Mouse (Mus musculus) limb, embryonic 15.5 days (tissue): Measurements from ENCODE around the gene Nxf3. TPM values are rescaled to one million over a fixed set of nuclear protein-coding genes. Genes with fewer than 3 reads are reported as not detected.
"Not testable (repeated sequence)": the region's sequence is repeated elsewhere in the genome, so short reads cannot be mapped to it uniquely, and the experiment has no call there.

Experiments used
- ATAC-seq: fragments of 200-750 bp; cut with Nextera tagmentation; 2 replicates; pipeline ENCODE4 v1.8.0; 2017; ENCODE audit warnings: low read depth, moderate TSS enrichment; ENCODE audit not compliant: insufficient number of reproducible peaks, low FRiP score, low TSS enrichment
- H3K27ac ChIP-seq: fragments of 300-500 bp; sonication (generic); 2 replicates; pipeline ENCODE4 v1.5.1; 2015; ENCODE audit warnings: moderate library complexity, mild to moderate bottlenecking, inconsistent platforms
- H3K27me3 ChIP-seq: fragments of 300-500 bp; sonication (generic); 2 replicates; pipeline ENCODE4 v1.6.1; 2015; ENCODE audit warnings: inconsistent platforms
- H3K36me3 ChIP-seq: fragments of 300-500 bp; sonication (generic); 2 replicates; pipeline ENCODE4 v1.6.1; 2015; ENCODE audit warnings: inconsistent platforms
- H3K4me1 ChIP-seq: fragments of 300-500 bp; sonication (generic); 2 replicates; pipeline ENCODE4 v1.6.1; 2015; ENCODE audit warnings: inconsistent platforms
- H3K4me2 ChIP-seq: fragments of 300-500 bp; sonication (generic); 2 replicates; pipeline ENCODE4 v1.6.1; 2015; ENCODE audit warnings: mild to moderate bottlenecking, inconsistent platforms
- H3K4me3 ChIP-seq: fragments of 300-500 bp; sonication (generic); 2 replicates; pipeline ENCODE4 v1.5.1; 2015; ENCODE audit warnings: mild to moderate bottlenecking, inconsistent platforms
- H3K9ac ChIP-seq: fragments of 300-500 bp; sonication (generic); 2 replicates; pipeline ENCODE4 v1.6.1; 2015; ENCODE audit warnings: inconsistent platforms
- H3K9me3 ChIP-seq: fragments of 300-500 bp; sonication (generic); 2 replicates; pipeline ENCODE4 v1.6.1; 2016; ENCODE audit warnings: inconsistent platforms
- WGBS: fragments of 180-500 bp; shearing (Covaris S2); methylation state at CpG from one replicate; pipeline ENCODE4 v1.1.7; 2015; 5-methylcytosine and 5-hydroxymethylcytosine counted together
- polyA plus RNA-seq: library from polyadenylated mRNA; unstranded; fragments of >200 nt; fragmentation: Nextera tagmentation; extraction: Ambion mirVana; gene quantifications from 2 replicates; pipeline ENCODE4 v1.2.1, GENCODE M21; 2015

The Nxf3 gene
- polyA plus RNA-seq, result not detected in 2 replicates

- no peak within 1 kb of the TSS for H3K4me3 ChIP-seq
- WGBS, result 80% methylated on average over 9 of the region's 9 CpGs
- H3K4me1 ChIP-seq, result no peaks in the 10 kb centered on the region
- H3K9me3 ChIP-seq, result no peaks in the 10 kb centered on the region
- H3K36me3 ChIP-seq, result no peaks in the 10 kb centered on the region
- no peak within 1 kb of the TSS for H3K4me2 ChIP-seq
- no peak for ATAC-seq
- H3K9ac ChIP-seq, result no peak within 1 kb of the TSS
- H3K27ac ChIP-seq, result no peak within 1 kb of the TSS
- H3K27me3 ChIP-seq, result no peaks in the 10 kb centered on the region; the same call in 1 of the 2 replicates
These were observed at the start of gene Nxf3 for GRCm38 (mm10) chrX:136085155-136085554. Nxf3 (minus strand) TSS chrX:136085255.

DNA sequence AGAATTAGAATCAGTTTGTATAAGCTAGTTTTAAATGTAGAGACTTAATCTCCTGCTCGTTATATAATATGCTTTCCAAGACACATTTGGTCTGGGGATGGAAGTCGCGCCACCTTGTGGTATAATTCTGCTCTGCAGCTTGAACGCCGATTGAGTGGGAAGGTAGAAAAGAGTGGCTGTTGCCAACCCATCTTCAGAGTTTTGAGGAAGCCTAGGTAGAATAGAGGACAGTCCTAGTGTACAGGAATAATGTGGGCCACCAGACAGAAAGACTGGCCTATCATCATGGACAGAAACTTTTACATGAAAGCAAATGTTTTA lies 42.6 kb upstream of the Nxf3 start:
- Histone ChIP-seq H3K27me3 (no peaks in the 10 kb centered on the region), H3K27ac (no peak overlapping the region), H3K4me3 (no peak overlapping the region), H3K9ac (no peak overlapping the region), H3K4me1 (no peaks in the 10 kb centered on the region), H3K36me3 (no peaks in the 10 kb centered on the region), H3K4me2 (no peak overlapping the region), H3K9me3 (no peaks in the 10 kb centered on the region)
- no peak for ATAC-seq
- 16% methylated on average over 5 of the region's 5 CpGs for WGBS

DNA sequence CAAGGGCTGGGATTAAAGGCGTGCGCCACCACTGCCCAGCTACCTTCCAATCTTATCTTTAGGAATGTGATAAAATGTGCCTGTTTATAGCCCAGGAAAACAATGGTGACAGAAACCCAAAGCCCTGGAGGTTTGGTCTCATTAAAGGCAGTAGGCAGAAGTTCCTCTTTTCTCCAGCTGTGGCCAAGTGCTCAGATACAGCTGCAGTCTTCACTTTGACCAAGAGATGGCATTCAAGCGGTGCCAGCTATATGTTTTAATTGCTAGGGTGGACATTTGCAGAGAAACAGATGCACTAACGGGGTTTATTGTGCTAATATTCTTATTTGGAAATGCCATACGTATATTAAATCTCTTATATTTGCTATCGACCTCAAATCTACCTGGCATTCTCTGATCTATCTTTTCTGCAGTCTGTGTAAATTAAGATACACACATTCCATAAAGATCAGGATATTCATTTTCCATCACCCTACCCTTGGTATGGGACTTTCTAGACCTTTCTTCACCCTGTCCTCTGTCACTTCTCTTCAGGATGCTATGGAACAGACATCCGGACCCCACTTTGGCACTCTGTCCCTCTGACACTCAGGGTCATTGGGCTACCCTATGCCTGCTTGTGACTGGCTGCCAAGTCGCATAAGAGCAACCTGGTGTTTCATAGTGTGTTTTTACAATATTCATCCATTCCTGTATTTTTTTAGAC lies 42.1 kb upstream of the Nxf3 start:
- Histone ChIP-seq H3K27ac (no peak overlapping the region), H3K9ac (no peak overlapping the region), H3K4me1 (no peaks in the 10 kb centered on the region), H3K36me3 (no peaks in the 10 kb centered on the region), H3K4me3 (no peak overlapping the region), H3K4me2 (no peak overlapping the region), H3K27me3 (no peaks in the 10 kb centered on the region), H3K9me3 (no peaks in the 10 kb centered on the region)
- no peak for ATAC-seq
- 59% methylated on average over 8 of the region's 8 CpGs for WGBS

GRCm38 (mm10) chrX:136115419-136115961 lies 30.4 kb upstream of the Nxf3 start:
- H3K4me3 ChIP-seq, result peak overlapping the region; percentile 42
- no peaks in the 10 kb centered on the region for H3K36me3 ChIP-seq
- no peaks in the 10 kb centered on the region for H3K9me3 ChIP-seq
- 19% methylated on average over 23 of the region's 23 CpGs for WGBS
- H3K9ac ChIP-seq, result 0 out of 2 replicates have a peak overlapping the region, but pooled peaks have one; percentile 23
- H3K4me2 ChIP-seq, result peak overlapping the region; percentile 50
- ATAC-seq, result peak; percentile 90
- H3K27ac ChIP-seq, result peak overlapping the region; percentile 63
- no peaks in the 10 kb centered on the region for H3K4me1 ChIP-seq
- H3K27me3 ChIP-seq, result peaks cover 16% of the 10 kb centered on the region

GRCm38 (mm10) chrX:136115015-136115414 lies 30.0 kb upstream of the Nxf3 start:
- no peaks in the 10 kb centered on the region for H3K9me3 ChIP-seq
- WGBS, result 42% methylated on average over 4 of the region's 4 CpGs

DNA sequence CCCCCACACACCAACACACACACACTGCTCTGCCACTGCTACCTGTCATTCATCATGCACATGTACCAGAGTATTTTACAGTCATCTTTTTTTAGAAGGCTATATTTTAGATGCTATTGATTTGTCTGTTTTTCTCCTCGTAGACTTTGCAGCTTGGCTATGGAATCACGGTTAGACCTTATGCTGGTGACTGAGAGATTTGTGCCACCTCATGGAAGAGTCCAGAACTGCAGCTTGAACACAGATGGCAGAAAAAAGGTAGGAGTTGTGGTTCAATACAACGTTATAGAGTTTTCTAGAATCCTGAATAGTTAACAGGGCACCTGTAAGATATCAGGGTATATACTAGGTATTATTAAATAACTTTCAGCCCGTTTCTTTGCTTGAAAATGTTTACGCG lies 22.9 kb upstream of the Nxf3 start:
- Histone ChIP-seq H3K27ac (no peak overlapping the region), H3K9me3 (no peaks in the 10 kb centered on the region), H3K4me1 (no peaks in the 10 kb centered on the region), H3K27me3 (0 out of 2 replicates have a peak, but pooled peaks cover 14% of the 10 kb centered on the region), H3K9ac (no peak overlapping the region), H3K36me3 (no peaks in the 10 kb centered on the region), H3K4me3 (no peak overlapping the region), H3K4me2 (no peak overlapping the region)
- WGBS, result 38% methylated on average over 6 of the region's 6 CpGs
- no peak for ATAC-seq

More at GRCm38 (mm10) chrX:136115015-136115414, 30.0 kb upstream of the Nxf3 start:
- Histone ChIP-seq H3K4me2 (peak overlapping the region; percentile 50; the same call in 1 of the 2 replicates), H3K4me3 (peak overlapping the region; percentile 42; the same call in 1 of the 2 replicates), H3K9ac (no peak overlapping the region), H3K27ac (no peak overlapping the region), H3K27me3 (peaks cover 16% of the 10 kb centered on the region), H3K4me1 (no peaks in the 10 kb centered on the region), H3K36me3 (no peaks in the 10 kb centered on the region)
- ATAC-seq, result no peak

- H3K9ac ChIP-seq, result no peak overlapping the region
- ATAC-seq, result no peak
- 73% methylated on average over 3 of the region's 3 CpGs for WGBS
These were observed 19.7 kb upstream of the Nxf3 start for GRCm38 (mm10) chrX:136104724-136105088.

GRCm38 (mm10) chrX:136104046-136104723 lies 19.1 kb upstream of the Nxf3 start:
- Histone ChIP-seq H3K27me3 (0 out of 2 replicates have a peak, but pooled peaks cover 3% of the 10 kb centered on the region), H3K9ac (no peak overlapping the region), H3K4me3 (no peak overlapping the region), H3K4me1 (no peaks in the 10 kb centered on the region), H3K36me3 (no peaks in the 10 kb centered on the region), H3K27ac (no peak overlapping the region), H3K4me2 (no peak overlapping the region), H3K9me3 (no peaks in the 10 kb centered on the region)
- 65% methylated on average over 4 of the region's 4 CpGs for WGBS
- ATAC-seq, result no peak

More at GRCm38 (mm10) chrX:136104724-136105088, 19.7 kb upstream of the Nxf3 start:
- no peak overlapping the region for H3K27ac ChIP-seq
- H3K27me3 ChIP-seq, result 0 out of 2 replicates have a peak, but pooled peaks cover 7% of the 10 kb centered on the region
- no peaks in the 10 kb centered on the region for H3K4me1 ChIP-seq
- H3K4me3 ChIP-seq, result no peak overlapping the region
- H3K36me3 ChIP-seq, result no peaks in the 10 kb centered on the region
- no peak overlapping the region for H3K4me2 ChIP-seq
- no peaks in the 10 kb centered on the region for H3K9me3 ChIP-seq

- no peaks in the 10 kb centered on the region for H3K36me3 ChIP-seq
- no peaks in the 10 kb centered on the region; the same call in 1 of the 2 replicates for H3K27me3 ChIP-seq
- H3K9me3 ChIP-seq, result no peaks in the 10 kb centered on the region
- H3K9ac ChIP-seq, result no peak overlapping the region
- no peak overlapping the region for H3K27ac ChIP-seq
- WGBS, result 47% methylated on average over 2 of the region's 2 CpGs
- no peaks in the 10 kb centered on the region for H3K4me1 ChIP-seq
- H3K4me2 ChIP-seq, result no peak overlapping the region
- H3K4me3 ChIP-seq, result no peak overlapping the region
- no peak for ATAC-seq
These were observed 9.4 kb upstream of the Nxf3 start for GRCm38 (mm10) chrX:136094421-136094820.

- no peaks in the 10 kb centered on the region; the same call in 1 of the 2 replicates for H3K27me3 ChIP-seq
- H3K4me1 ChIP-seq, result no peaks in the 10 kb centered on the region
- H3K4me3 ChIP-seq, result no peak overlapping the region
- no peak overlapping the region for H3K27ac ChIP-seq
- no peak for ATAC-seq
- no peaks in the 10 kb centered on the region for H3K36me3 ChIP-seq
- no peak overlapping the region for H3K4me2 ChIP-seq
- no peak overlapping the region for H3K9ac ChIP-seq
- no peaks in the 10 kb centered on the region for H3K9me3 ChIP-seq
- 40% methylated on average over 2 of the region's 2 CpGs for WGBS
These were observed 7.6 kb upstream of the Nxf3 start for GRCm38 (mm10) chrX:136092497-136093279.

DNA sequence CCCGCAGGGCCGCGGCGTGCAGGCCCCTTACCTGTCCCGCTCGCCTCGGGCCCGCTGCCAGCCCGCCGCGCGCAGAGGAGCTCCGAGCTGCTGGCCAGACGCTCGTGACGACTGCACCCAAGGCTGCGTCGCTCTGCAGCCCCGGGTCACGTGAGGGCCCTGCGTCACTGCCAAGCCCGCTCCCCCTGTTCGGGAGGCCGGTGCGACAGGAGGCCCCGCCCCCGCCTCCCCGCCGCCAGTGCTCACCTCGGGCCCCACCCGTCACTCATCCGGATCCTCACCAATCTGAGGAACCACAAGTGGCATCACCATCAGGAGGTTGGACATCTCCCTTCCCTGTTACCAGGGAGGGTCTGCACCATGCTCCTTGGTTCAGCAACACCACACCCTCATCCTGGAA lies 17.0 kb downstream of the Nxf3 start, which contains the start of gene Bex2:
TSS of gene Bex2 (minus strand) at position 217 of the 400 bp plus-strand sequence.
- H3K9ac ChIP-seq, H3K27me3 ChIP-seq, H3K36me3 ChIP-seq, H3K4me1 ChIP-seq, H3K27ac ChIP-seq, H3K9me3 ChIP-seq: not testable (repeated sequence)
- peak within 1 kb of the TSS; percentile 43 for H3K4me2 ChIP-seq
- peak; percentile 79 for ATAC-seq
- H3K4me3 ChIP-seq, result peak within 1 kb of the TSS; percentile 38
- WGBS, result 12% methylated on average over 14 of the region's 32 CpGs
